8 mouse cellular contexts compared by ENCODE assay signal in genomic region chr11:70459601-70460101, GRCm38 (mm10). TPM values are rescaled to one million over a fixed set of nuclear protein-coding genes. Genes with fewer than 3 reads are reported as not detected.
DNase-seq lines count a peak whose midpoint lies in the region; ATAC-seq and TF ChIP-seq lines count a peak whose summit lies in the region.

TSS of gene Cxcl16 (minus strand) at chr11:70459984.

- peak within 1 kb of the TSS; percentile 64 for H3K9ac ChIP-seq in lung, embryonic 14.5 days
- H3K9ac ChIP-seq in neural tube, embryonic 15.5 days (replicated peaks), result peak within 1 kb of the TSS; percentile 51

- DNase-seq in Muller cell, postnatal 12 days (ENCODE audit: inconsistent ontology term), result peak; percentile 74
- DNase-seq in heart, adult 18-20 months, result peak; percentile 82 to 83
- DNase-seq in kidney, adult 11 months, result peak; percentile 63
- DNase-seq in lung, embryonic 14.5 days, result peak; percentile 69
- DNase-seq in left cerebral cortex, postnatal 4 days, result no peak

- H3K36me3 ChIP-seq in lung, embryonic 14.5 days (ENCODE audit: insufficient read depth), result no peaks in the 10 kb centered on the region
- 0 out of 2 replicates have a peak, but pooled peaks cover 5% of the 10 kb centered on the region for H3K36me3 ChIP-seq in neural tube, embryonic 15.5 days

- H3K27ac ChIP-seq in cortical plate, adult 2 months (ENCODE audit: insufficient read depth, low read length), result no peak within 1 kb of the TSS
- no peak within 1 kb of the TSS for H3K27ac ChIP-seq in lung, embryonic 14.5 days (ENCODE audit: low read depth)
- no peak within 1 kb of the TSS for H3K27ac ChIP-seq in neural tube, embryonic 15.5 days (replicated peaks)

- H3K27me3 ChIP-seq in lung, embryonic 14.5 days (ENCODE audit: insufficient read depth, low read length), result peaks cover 19% of the 10 kb centered on the region
- peaks cover 46% of the 10 kb centered on the region for H3K27me3 ChIP-seq in neural tube, embryonic 15.5 days (replicated peaks)

- H3K4me2 ChIP-seq in lung, embryonic 14.5 days, result peak within 1 kb of the TSS; percentile 98
- H3K4me2 ChIP-seq in neural tube, embryonic 15.5 days, result peak within 1 kb of the TSS; percentile 81

- no peak for TF ChIP-seq CTCF in cortical plate, adult 2 months (IDR thresholded peaks at IDR 0.05; ENCODE audit: extremely low read depth, insufficient read depth, low read length)
- TF ChIP-seq CTCF in lung, embryonic 14.5 days (IDR thresholded peaks at IDR 0.05; ENCODE audit: low read depth), result no peak

- intact Hi-C loops in left cerebral cortex, postnatal 4 days (cut with DNase I), result no loop called here

- peak; percentile 64; the same call in 1 of the 2 replicates for ATAC-seq in lung, embryonic 14.5 days (ENCODE audit: insufficient read depth)
- no peak for ATAC-seq in neural tube, embryonic 15.5 days (ENCODE audit: low FRiP score)
- ATAC-seq in inflammation-experienced regulatory T-cells, adult 6 months, result no peak

- peak within 1 kb of the TSS; percentile 37 for H3K4me3 ChIP-seq in cortical plate, adult 2 months (ENCODE audit: insufficient read depth, low read length)
- H3K4me3 ChIP-seq in lung, embryonic 14.5 days (ENCODE audit: low read depth, low read length), result peak within 1 kb of the TSS; percentile 63
- peak within 1 kb of the TSS; percentile 43 for H3K4me3 ChIP-seq in neural tube, embryonic 15.5 days (replicated peaks)

- TF ChIP-seq POLR2A in cortical plate, adult 2 months (IDR thresholded peaks at IDR 0.05; ENCODE audit: extremely low read depth, insufficient read depth, low read length), result no peak

- WGBS in lung, embryonic 14.5 days, result 4% methylated on average over 30 of the region's 30 CpGs
- WGBS in neural tube, embryonic 15.5 days, result 4% methylated on average over 30 of the region's 30 CpGs

- no peaks in the 10 kb centered on the region; the same call in 1 of the 2 replicates for H3K4me1 ChIP-seq in cortical plate, adult 2 months (ENCODE audit: control insufficient read depth, insufficient read depth, low read length)
- peaks cover 8% of the 10 kb centered on the region; the same call in 1 of the 2 replicates for H3K4me1 ChIP-seq in lung, embryonic 14.5 days (ENCODE audit: insufficient read depth)
- H3K4me1 ChIP-seq in neural tube, embryonic 15.5 days, result peaks cover 11% of the 10 kb centered on the region

- no peaks in the 10 kb centered on the region for H3K9me3 ChIP-seq in lung, embryonic 14.5 days (ENCODE audit: low read depth, low read length)
- H3K9me3 ChIP-seq in neural tube, embryonic 15.5 days (replicated peaks), result no peaks in the 10 kb centered on the region

RNA-seq across cellular contexts. Expression of gene Cxcl16, which starts in this region (rescaled TPM):
- polyA plus RNA-seq in cortical plate, adult 2 months (2012; rRNA removed), result 1.7 and 2.4 TPM in 2 replicates
- total RNA-seq in heart, adult 18-20 months (2021), result 1 to 10 TPM; 8.3 to 9.9 TPM
- polyA plus RNA-seq in lung, embryonic 14.5 days (2014; fragmentation: Nextera tagmentation; extraction: Ambion mirVana), result 4.9 and 5.8 TPM in 2 replicates
- 7.4 and 8.5 TPM in 2 replicates for polyA plus RNA-seq in neural tube, embryonic 15.5 days (2015; fragmentation: Nextera tagmentation; extraction: Ambion mirVana)
- total RNA-seq in left cerebral cortex, postnatal 4 days (2021), result under 1 TPM; 0.68 to 0.91 TPM
- under 1 TPM; 0.62 to 0.85 (median 0.72) TPM for polyA plus RNA-seq in inflammation-experienced regulatory T-cells, adult 6 months (2017; shearing (Covaris generic))

Comparison
In these comparisons a context has a peak if more than half of its experiments do, and no peak if none do; other contexts are left out.
1. RNA of gene Cxcl16 (total RNA-seq): 8.3 to 9.9 TPM in heart, adult 18-20 months; 0.68 to 0.91 TPM in left cerebral cortex, postnatal 4 days; every median in the first group is over 4 times any median in the second.
2. Peak in every context shown above with its lines, with median percentiles within 50 percentile points of each other: H3K4me3 ChIP-seq.